Comparison of ENCODE assay signal across 22 mouse cellular contexts in the genomic region with DNA sequence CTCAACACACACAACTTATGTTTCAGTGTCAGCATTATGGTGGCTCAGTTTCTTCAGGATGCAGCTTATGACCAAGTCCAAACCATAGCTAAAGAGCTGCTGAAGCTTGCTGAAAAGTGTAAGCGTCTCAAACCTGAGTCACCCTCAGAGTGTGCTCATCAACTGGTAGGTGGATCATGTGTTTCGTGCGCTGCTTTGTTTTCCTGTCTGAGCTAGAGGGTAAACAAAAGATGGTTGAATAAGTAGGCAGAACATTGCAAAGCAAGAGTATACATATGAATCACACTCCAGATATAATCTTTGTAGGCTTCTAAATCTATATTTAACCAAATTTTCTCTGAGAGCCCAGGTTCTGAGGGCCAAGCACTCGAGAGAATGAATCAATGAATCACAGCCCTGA. TPM values are rescaled to one million over a fixed set of nuclear protein-coding genes. Genes with fewer than 3 reads are reported as not detected.
DNase-seq lines count a peak whose midpoint lies in the region; ATAC-seq and TF ChIP-seq lines count a peak whose summit lies in the region.
"Had no signal": no experiment of that assay in that cellular context is flagged by ENCODE, and none has a peak within 500 bp of the region (broad histone marks: within the 10 kb centered on the region; RNA-seq: fewer than 3 reads in every experiment).

No protein-coding gene starts in this region.

- no peaks in the 10 kb centered on the region for H3K36me3 ChIP-seq in liver, postnatal 0 days (replicated peaks; ENCODE audit: insufficient read depth, low read length)
- H3K36me3 ChIP-seq in liver, embryonic 11.5 days (ENCODE audit: control insufficient read depth, insufficient read depth, low read length), result no peaks in the 10 kb centered on the region
- H3K36me3 ChIP-seq in kidney, embryonic 15.5 days, result no peaks in the 10 kb centered on the region
- H3K36me3 ChIP-seq: embryonic facial prominence, embryonic 10.5 days; heart, embryonic 12.5 days; hindbrain, embryonic 15.5 days had no signal

- no peak for TF ChIP-seq CTCF in liver, postnatal 0 days (IDR thresholded peaks at IDR 0.05; ENCODE audit: low read depth)

- no peak overlapping the region for H3K4me2 ChIP-seq in liver, postnatal 0 days (ENCODE audit: low read depth, low read length)
- H3K4me2 ChIP-seq in liver, embryonic 11.5 days, result no peak overlapping the region
- H3K4me2 ChIP-seq in kidney, embryonic 15.5 days, result no peak overlapping the region
- H3K4me2 ChIP-seq: forebrain, embryonic 13.5 days; heart, embryonic 12.5 days; hindbrain, embryonic 15.5 days had no signal

- 0 out of 2 replicates have a peak overlapping the region, but pooled peaks have one; percentile 16 for H3K27ac ChIP-seq in liver, postnatal 0 days (ENCODE audit: low read depth)
- H3K27ac ChIP-seq in liver, embryonic 11.5 days (ENCODE audit: low read depth, low read length), result no peak overlapping the region
- no peak overlapping the region for H3K27ac ChIP-seq in kidney, embryonic 15.5 days
- H3K27ac ChIP-seq: embryonic facial prominence, embryonic 10.5 days; forebrain, embryonic 13.5 days; hindbrain, embryonic 15.5 days had no signal

- H3K4me1 ChIP-seq in liver, postnatal 0 days (ENCODE audit: insufficient read depth), result peaks cover 7% of the 10 kb centered on the region
- no peaks in the 10 kb centered on the region for H3K4me1 ChIP-seq in liver, embryonic 11.5 days (replicated peaks; ENCODE audit: control insufficient read depth, insufficient read depth, low read length)
- peaks cover 12% of the 10 kb centered on the region; the same call in 1 of the 2 replicates for H3K4me1 ChIP-seq in kidney, embryonic 15.5 days
- H3K4me1 ChIP-seq: embryonic facial prominence, embryonic 10.5 days; forebrain, embryonic 13.5 days; hindbrain, embryonic 15.5 days had no signal

- no peak overlapping the region for H3K9ac ChIP-seq in liver, postnatal 0 days (replicated peaks)
- H3K9ac ChIP-seq in liver, embryonic 11.5 days (ENCODE audit: low read depth, low read length), result no peak overlapping the region
- no peak overlapping the region for H3K9ac ChIP-seq in kidney, embryonic 15.5 days
- H3K9ac ChIP-seq: forebrain, embryonic 13.5 days; forebrain, postnatal 0 days; heart, embryonic 12.5 days; hindbrain, embryonic 15.5 days had no signal

- no peaks in the 10 kb centered on the region for H3K9me3 ChIP-seq in liver, postnatal 0 days (ENCODE audit: low read length)
- no peaks in the 10 kb centered on the region for H3K9me3 ChIP-seq in liver, embryonic 11.5 days (ENCODE audit: control insufficient read depth, low read length)
- H3K9me3 ChIP-seq in kidney, embryonic 15.5 days (replicated peaks), result no peaks in the 10 kb centered on the region
- H3K9me3 ChIP-seq: embryonic facial prominence, embryonic 10.5 days; forebrain, embryonic 13.5 days; heart, embryonic 12.5 days; hindbrain, embryonic 15.5 days had no signal

- no peak for TF ChIP-seq EP300 in liver, postnatal 0 days (IDR thresholded peaks at IDR 0.05; ENCODE audit: low read depth)

- WGBS in liver, postnatal 0 days (ENCODE audit: insufficient replicate concordance), result 69% methylated on average over 4 of the region's 4 CpGs
- WGBS in liver, embryonic 11.5 days, result 79% methylated on average over 4 of the region's 4 CpGs
- 85% methylated on average over 4 of the region's 4 CpGs for WGBS in kidney, embryonic 15.5 days

- no peak for ATAC-seq in liver, postnatal 0 days
- ATAC-seq in liver, embryonic 11.5 days (replicated peaks; ENCODE audit: low FRiP score), result no peak
- no peak for ATAC-seq in kidney, embryonic 15.5 days (replicated peaks; ENCODE audit: low FRiP score)
- ATAC-seq: forebrain, embryonic 13.5 days had no signal

- peak; percentile 12 for DNase-seq in layer of hippocampus, adult 9-11 months
- DNase-seq in layer of hippocampus, postnatal 25 days (ENCODE audit: extremely low spot score in 1 of 2, low spot score in 1 of 2), result no peak
- no peak for DNase-seq in liver, postnatal 0 days
- DNase-seq in liver, embryonic 11.5 days (ENCODE audit: low spot score), result no peak
- peak; percentile 88 for DNase-seq in brain, adult 2 months (ENCODE audit: low read depth, low spot score)
- DNase-seq: adrenal gland, adult 2 months; adrenal gland, postnatal 25 days; cerebellum, adult 2 months; cerebellum, postnatal 10 days; gastrocnemius, postnatal 14 days; heart, postnatal 36 days had no signal

- no peak overlapping the region for H3K4me3 ChIP-seq in liver, postnatal 0 days (ENCODE audit: low read depth, low read length)
- H3K4me3 ChIP-seq in liver, embryonic 11.5 days (ENCODE audit: low read depth, low read length), result no peak overlapping the region
- H3K4me3 ChIP-seq in kidney, embryonic 15.5 days (replicated peaks), result no peak overlapping the region
- H3K4me3 ChIP-seq: embryonic facial prominence, embryonic 10.5 days; forebrain, embryonic 13.5 days; heart, embryonic 12.5 days; hindbrain, embryonic 15.5 days had no signal

- no peaks in the 10 kb centered on the region for H3K27me3 ChIP-seq in liver, postnatal 0 days (ENCODE audit: insufficient read depth, low read length)
- no peaks in the 10 kb centered on the region for H3K27me3 ChIP-seq in liver, embryonic 11.5 days (replicated peaks; ENCODE audit: control insufficient read depth, insufficient read depth, low read length)
- H3K27me3 ChIP-seq in kidney, embryonic 15.5 days, result no peaks in the 10 kb centered on the region
- H3K27me3 ChIP-seq: CH12.LX; forebrain, embryonic 13.5 days; heart, embryonic 12.5 days; hindbrain, embryonic 15.5 days had no signal

RNA-seq across cellular contexts. Expression of a gene that starts 3.3 kb away (rescaled TPM):
- total RNA-seq in layer of hippocampus, postnatal 25 days (2021), result not detected
- 9.4 and 10.0 TPM in 2 replicates for polyA plus RNA-seq in liver, postnatal 0 days (2015; fragmentation: Nextera tagmentation; extraction: Ambion mirVana)
- polyA plus RNA-seq in liver, embryonic 11.5 days (2014; fragmentation: Nextera tagmentation; extraction: Ambion mirVana), result 0.19 and 0.35 TPM in 2 replicates
- 0.09 and 0.14 TPM in 2 replicates for polyA plus RNA-seq in kidney, embryonic 15.5 days (2015; fragmentation: Nextera tagmentation; extraction: Ambion mirVana)
- total RNA-seq: adrenal gland, postnatal 25 days; gastrocnemius, postnatal 14 days; heart, adult 8-10 months; heart, postnatal 36 days had no signal
- polyA plus RNA-seq: adrenal gland, adult 2 months; cerebellum, adult 2 months; embryonic facial prominence, embryonic 10.5 days; forebrain, embryonic 13.5 days; heart, embryonic 12.5 days; heart, embryonic 16.5 days; hindbrain, embryonic 11.5 days; hindbrain, embryonic 15.5 days had no signal

RNA-seq across cellular contexts. Expression of a gene that starts 45.4 kb away (rescaled TPM):
- not detected for total RNA-seq in layer of hippocampus, postnatal 25 days (2021)
- 54.6 and 56.0 TPM in 2 replicates for polyA plus RNA-seq in liver, postnatal 0 days (2015; fragmentation: Nextera tagmentation; extraction: Ambion mirVana)
- polyA plus RNA-seq in liver, embryonic 11.5 days (2014; fragmentation: Nextera tagmentation; extraction: Ambion mirVana), result 8.8 and 11.4 TPM in 2 replicates
- 7.8 and 8.0 TPM in 2 replicates for polyA plus RNA-seq in kidney, embryonic 15.5 days (2015; fragmentation: Nextera tagmentation; extraction: Ambion mirVana)
- total RNA-seq: adrenal gland, postnatal 25 days; CH12.LX; forebrain, postnatal 0 days; gastrocnemius, postnatal 14 days; heart, adult 8-10 months; heart, postnatal 36 days had no signal
- polyA plus RNA-seq: adrenal gland, adult 2 months; cerebellum, adult 2 months; embryonic facial prominence, embryonic 10.5 days; embryonic facial prominence, embryonic 14.5 days; forebrain, embryonic 13.5 days; forebrain, postnatal 0 days; hindbrain, embryonic 11.5 days; hindbrain, embryonic 15.5 days had no signal

Comparison
In these comparisons a context has a peak if more than half of its experiments do, and no peak if none do; other contexts are left out.
1. DNase-seq: peak in layer of hippocampus, adult 9-11 months (single experiment) and brain, adult 2 months (single experiment); none in layer of hippocampus, postnatal 25 days (0 of 2), liver, postnatal 0 days (single experiment) and liver, embryonic 11.5 days (single experiment).